Mouse (Mus musculus): ENCODE measurements around the gene Carmil2.

Carmil2 gene

GRCm38 (mm10) chr8:105685796-105686308, at the start of gene Carmil2:
Gene Carmil2 (plus strand): TSS chr8:105686274.
- DNase-seq (ENCODE audit: low read depth in 1 of 2, low spot score in 2 of 2) = peak in 1 of 2 experiments; percentile 47

- DNase-seq (ENCODE audit: low read depth in 1 of 2, low spot score in 2 of 2) = peak in 1 of 2 experiments; percentile 23
These were observed 49.0 kb upstream of the Carmil2 start, which contains the start of gene Agrp for GRCm38 (mm10) chr8:105636963-105637510. Gene Agrp (minus strand): TSS chr8:105637393.

- DNase-seq (ENCODE audit: low read depth in 1 of 2, low spot score in 2 of 2) = no peak
These were observed 48.5 kb upstream of the Carmil2 start for GRCm38 (mm10) chr8:105637601-105638041.

- no peak for DNase-seq (ENCODE audit: low read depth in 1 of 2, low spot score in 2 of 2)
These were observed 47.6 kb upstream of the Carmil2 start for GRCm38 (mm10) chr8:105638510-105638909.

GRCm38 (mm10) chr8:105639835-105640234, 46.2 kb upstream of the Carmil2 start:
- DNase-seq (ENCODE audit: low read depth in 1 of 2, low spot score in 2 of 2) = no peak

GRCm38 (mm10) chr8:105640511-105640910, 45.6 kb upstream of the Carmil2 start:
- no peak for DNase-seq (ENCODE audit: low read depth in 1 of 2, low spot score in 2 of 2)

- DNase-seq (ENCODE audit: low read depth in 1 of 2, low spot score in 2 of 2) = no peak
These were observed 40.9 kb upstream of the Carmil2 start for GRCm38 (mm10) chr8:105645205-105645604.

- no peak for DNase-seq (ENCODE audit: low read depth in 1 of 2, low spot score in 2 of 2)
These were observed 37.1 kb upstream of the Carmil2 start for GRCm38 (mm10) chr8:105648929-105649328.

GRCm38 (mm10) chr8:105657641-105658040, 28.4 kb upstream of the Carmil2 start:
- no peak for DNase-seq (ENCODE audit: low read depth in 1 of 2, low spot score in 2 of 2)

GRCm38 (mm10) chr8:105661167-105661566, 24.9 kb upstream of the Carmil2 start:
- DNase-seq (ENCODE audit: low read depth in 1 of 2, low spot score in 2 of 2) = no peak

- DNase-seq (ENCODE audit: low read depth in 1 of 2, low spot score in 2 of 2) = no peak
These were observed 8.2 kb upstream of the Carmil2 start for GRCm38 (mm10) chr8:105677891-105678290.

- no peak for DNase-seq (ENCODE audit: low read depth in 1 of 2, low spot score in 2 of 2)
These were observed 749 bp upstream of the Carmil2 start for GRCm38 (mm10) chr8:105685325-105685724.

GRCm38 (mm10) chr8:105686551-105686950, 477 bp downstream of the Carmil2 start:
- no peak for DNase-seq (ENCODE audit: low read depth in 1 of 2, low spot score in 2 of 2)

GRCm38 (mm10) chr8:105687512-105687911, 1.4 kb downstream of the Carmil2 start:
- DNase-seq (ENCODE audit: low read depth in 1 of 2, low spot score in 2 of 2) = no peak

GRCm38 (mm10) chr8:105688242-105688752, 2.2 kb downstream of the Carmil2 start:
- DNase-seq (ENCODE audit: low read depth in 1 of 2, low spot score in 2 of 2) = no peak

- DNase-seq (ENCODE audit: low read depth in 1 of 2, low spot score in 2 of 2) = no peak
These were observed 3.3 kb downstream of the Carmil2 start for GRCm38 (mm10) chr8:105689256-105689982.

- no peak for DNase-seq (ENCODE audit: low read depth in 1 of 2, low spot score in 2 of 2)
These were observed 3.9 kb downstream of the Carmil2 start for GRCm38 (mm10) chr8:105689983-105690360.

GRCm38 (mm10) chr8:105690978-105691377, 4.9 kb downstream of the Carmil2 start:
- no peak for DNase-seq (ENCODE audit: low read depth in 1 of 2, low spot score in 2 of 2)

GRCm38 (mm10) chr8:105692449-105693182, 6.5 kb downstream of the Carmil2 start:
- no peak for DNase-seq (ENCODE audit: low read depth in 1 of 2, low spot score in 2 of 2)

- no peak for DNase-seq (ENCODE audit: low read depth in 1 of 2, low spot score in 2 of 2)
These were observed 7.6 kb downstream of the Carmil2 start for GRCm38 (mm10) chr8:105693648-105694047.

GRCm38 (mm10) chr8:105694051-105694799, 8.2 kb downstream of the Carmil2 start:
- DNase-seq (ENCODE audit: low read depth in 1 of 2, low spot score in 2 of 2) = no peak
